Mouse (Mus musculus) c-Kit-positive CD71-positive TER-119-negative erythroid progenitor cells, embryonic 14.5 days (primary cell): Measurements from ENCODE around the gene Olfr547.

Experiments used
- DNase-seq: peaks from one replicate; pipeline ENCODE4 v3.0.0-alpha.2; 2013; ENCODE audit warnings: low read depth

Olfr547 gene

DNA sequence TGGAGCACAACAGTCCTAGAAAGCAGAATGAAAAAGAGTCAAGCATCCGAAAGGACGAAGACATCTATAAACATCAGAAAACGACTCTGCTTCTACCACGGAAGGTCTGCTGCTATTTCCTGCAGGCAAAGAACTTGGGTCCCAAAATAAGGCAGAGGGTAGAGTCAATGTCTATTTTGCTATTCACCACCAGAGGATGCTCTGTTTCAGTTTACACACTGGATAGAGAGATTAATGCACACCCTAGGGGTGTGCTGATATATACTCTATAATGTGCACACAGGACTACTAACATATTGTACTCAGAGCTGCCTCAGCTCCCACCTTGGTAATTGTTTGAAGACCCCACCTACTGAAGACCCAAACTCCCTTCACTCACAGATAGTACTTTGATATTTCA, 31.7 kb downstream of the Olfr547 start:
- DNase-seq, result no peak

DNA sequence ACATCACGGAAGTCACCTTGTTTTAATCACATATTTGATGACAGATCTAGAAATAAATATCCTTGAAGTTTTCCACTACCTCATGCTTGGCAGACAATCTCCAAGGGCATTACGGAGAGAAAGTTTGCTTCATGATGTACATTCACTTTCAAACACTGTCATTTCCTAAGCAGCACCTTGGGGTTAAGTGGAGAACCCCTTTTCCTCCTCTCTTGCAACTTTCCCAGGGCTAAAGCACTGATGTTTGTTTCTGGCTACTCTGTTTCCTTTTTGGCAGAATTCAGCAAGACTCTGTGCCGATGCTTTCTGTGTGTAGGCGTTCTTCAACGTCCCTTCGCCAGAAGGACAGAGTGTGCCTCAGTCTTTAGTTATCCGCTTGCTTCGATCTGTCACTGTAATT, 36.6 kb downstream of the Olfr547 start, which contains the start of gene Olfr550:
TSS of gene Olfr550 (plus strand) at position 301 of the 400 bp plus-strand sequence.
- DNase-seq, result no peak

DNA sequence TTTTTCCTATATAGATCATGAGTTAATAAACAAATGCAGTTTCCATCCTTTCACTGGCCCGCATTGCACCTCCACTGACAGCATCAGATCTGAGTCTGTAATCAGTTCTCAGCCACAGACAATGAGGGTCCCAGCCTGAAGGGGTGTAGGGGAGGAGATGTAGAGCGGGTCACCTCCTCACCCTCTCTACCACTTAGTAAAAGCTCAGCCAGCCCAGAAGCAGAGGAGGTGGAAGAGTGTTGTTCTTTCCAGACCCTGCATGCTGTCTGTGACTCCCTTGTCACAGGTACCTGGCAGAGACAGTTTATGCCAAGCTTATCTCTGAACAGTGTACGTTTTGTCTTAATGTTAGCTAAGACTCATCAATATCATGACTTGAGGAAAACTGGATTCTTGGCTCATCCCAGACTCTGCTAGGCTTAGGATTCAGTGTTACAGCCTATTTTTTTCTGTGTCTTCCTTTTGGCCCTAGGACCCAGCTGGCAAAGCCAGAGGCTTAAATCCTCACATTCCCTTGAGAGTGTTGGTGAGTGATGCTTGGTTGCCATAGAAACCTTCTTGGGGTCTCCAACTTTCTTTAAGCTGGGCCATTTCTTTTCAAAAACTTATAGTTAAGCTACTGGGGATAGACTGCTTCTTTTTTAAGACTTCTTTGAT, 38.8 kb downstream of the Olfr547 start:
- DNase-seq, result no peak

DNA sequence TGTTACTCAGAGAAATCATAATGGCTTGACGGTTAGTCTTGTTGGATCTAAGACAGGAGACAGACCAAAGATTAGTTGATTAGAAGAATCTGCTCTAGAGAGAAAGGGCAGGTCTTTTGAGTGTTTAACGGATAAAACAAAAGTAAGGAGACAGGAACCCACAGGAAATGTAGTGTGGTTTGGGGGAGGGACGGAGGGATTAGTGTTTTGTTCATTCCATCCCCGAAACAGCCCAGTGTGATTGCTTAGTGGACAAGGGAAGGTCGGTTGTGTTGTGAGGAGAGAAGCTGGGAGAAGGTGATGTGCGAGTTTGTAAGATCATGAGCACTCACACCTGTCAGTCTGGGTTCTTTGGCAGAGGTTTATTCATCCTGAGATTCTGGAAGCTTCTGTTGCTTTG, 41.4 kb downstream of the Olfr547 start:
- DNase-seq, result no peak
